Mouse (Mus musculus) heart, postnatal 0 days (tissue): ENCODE data around the gene Ttc9c. TPM values are rescaled to one million over a fixed set of nuclear protein-coding genes. Genes with fewer than 3 reads are reported as not detected.

Source experiments
- ATAC-seq: fragments of 200-750 bp; cut with Nextera tagmentation; 2 replicates; pipeline ENCODE4 v1.8.0; 2017; ENCODE audit warnings: low read depth, moderate number of reproducible peaks, moderate library complexity; ENCODE audit not compliant: insufficient read depth
- DNase-seq: peaks from one replicate; pipeline ENCODE4 v3.0.0-alpha.2; 2016; ENCODE audit warnings: low spot score
- H3K27ac ChIP-seq: fragments of 300-500 bp; sonication (generic); 2 replicates; pipeline ENCODE4 v1.5.1; 2014; ENCODE audit warnings: low read depth, mild to moderate bottlenecking
- H3K27me3 ChIP-seq: fragments of 300-500 bp; sonication (generic); 2 replicates; pipeline ENCODE4 v1.6.1; 2014; ENCODE audit warnings: low read length, mixed read lengths; ENCODE audit not compliant: control insufficient read depth, insufficient read depth
- H3K36me3 ChIP-seq: fragments of 300-500 bp; sonication (generic); replicated peaks from 2 replicates; pipeline ENCODE4 v1.6.1; 2014; ENCODE audit warnings: low read length, mixed read lengths; ENCODE audit not compliant: control insufficient read depth, insufficient read depth
- H3K4me1 ChIP-seq: fragments of 300-500 bp; sonication (generic); 2 replicates; pipeline ENCODE4 v1.6.1; 2014; ENCODE audit warnings: antibody characterized with exemption; ENCODE audit not compliant: control insufficient read depth, insufficient read depth
- H3K4me2 ChIP-seq: fragments of 300-500 bp; sonication (generic); 2 replicates; pipeline ENCODE4 v1.6.1; 2014; ENCODE audit warnings: low read depth, mild to moderate bottlenecking, low read length, moderate library complexity
- H3K4me3 ChIP-seq: fragments of 300-500 bp; sonication (generic); 2 replicates; pipeline ENCODE4 v1.5.1; 2014; ENCODE audit warnings: low read depth, low read length
- H3K9ac ChIP-seq: fragments of 300-500 bp; sonication (generic); replicated peaks from 2 replicates; pipeline ENCODE4 v1.6.1; 2014; ENCODE audit warnings: low read depth, low read length, mixed read lengths
- H3K9me3 ChIP-seq: fragments of 300-500 bp; sonication (generic); replicated peaks from 2 replicates; pipeline ENCODE4 v1.6.1; 2016; ENCODE audit warnings: low read length; ENCODE audit not compliant: control insufficient read depth
- CTCF ChIP-seq: IDR thresholded peaks from 2 replicates; pipeline ENCODE4 v1.5.1; 2016; ENCODE audit warnings: antibody characterized with exemption, control low read depth, low read depth
- EP300 ChIP-seq: IDR thresholded peaks from 2 replicates; pipeline ENCODE4 v1.6.1; 2016; ENCODE audit warnings: antibody characterized with exemption, low read depth
- WGBS: fragments of 180-500 bp; shearing (Covaris S2); extraction: QIAGEN DNeasy Blood & Tissue Kit; methylation state at CpG from one replicate; pipeline ENCODE4 v1.1.7; 2014; 5-methylcytosine and 5-hydroxymethylcytosine counted together
- polyA plus RNA-seq: library from polyadenylated mRNA; unstranded; fragments of >200 nt; fragmentation: Nextera tagmentation; extraction: Ambion mirVana; gene quantifications from 2 replicates; pipeline ENCODE4 v1.2.1, GENCODE M21; 2015
- total RNA-seq: library from RNA; depleted of rRNA; stranded (reverse); fragments of >200 nt; gene quantifications from 2 replicates; pipeline ENCODE4 v1.2.3, GENCODE M21; 2014; ENCODE audit warnings: low replicate concordance; rRNA removed

The Ttc9c gene
- 20.0 and 27.2 TPM in 2 replicates for total RNA-seq
- 21.1 and 21.4 TPM in 2 replicates for polyA plus RNA-seq

DNA sequence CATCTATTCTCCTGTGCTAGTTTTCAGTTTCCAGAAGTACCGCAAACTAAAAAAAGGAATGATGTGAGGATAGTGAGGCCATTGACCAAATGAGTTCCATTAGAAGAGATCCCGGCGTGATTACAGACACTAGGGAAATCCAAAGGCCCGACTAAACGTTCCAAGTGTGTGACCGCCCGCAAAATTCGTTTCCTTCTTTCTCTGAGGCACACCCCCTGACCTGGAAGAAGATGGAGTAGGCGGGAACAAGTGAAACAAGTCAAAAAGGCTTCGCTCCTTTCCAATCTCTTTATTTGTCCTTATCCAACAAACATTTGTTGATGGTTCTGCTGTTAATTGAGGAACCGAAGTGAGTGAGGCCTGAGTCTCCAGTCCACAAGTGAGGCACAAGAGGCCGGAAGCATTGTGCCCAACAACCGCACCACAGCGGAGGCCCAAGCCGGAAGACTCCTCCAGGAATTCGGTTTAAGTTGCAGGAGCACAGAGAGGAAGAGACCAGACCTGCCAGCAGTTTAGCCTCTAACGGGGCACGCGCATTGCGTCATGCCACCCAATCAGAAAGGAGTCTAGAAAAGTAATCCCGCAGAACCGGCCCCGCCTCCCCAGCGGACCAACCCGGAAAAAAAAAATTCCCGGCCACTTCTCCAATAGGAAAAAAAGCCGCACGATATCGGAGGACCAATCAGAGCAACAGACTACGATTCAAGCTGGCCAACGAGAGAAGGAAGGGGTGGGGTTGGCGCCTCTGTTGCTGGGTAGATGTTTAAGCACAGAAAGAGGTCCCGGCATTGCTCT, at the start of gene Ttc9c:
TSS of gene Ttc9c (minus strand) at position 533 of the 795 bp plus-strand sequence.
- Histone ChIP-seq H3K36me3 (peaks cover 37% of the 10 kb centered on the region), H3K9ac (peak within 1 kb of the TSS; percentile 97), H3K27me3 (no peaks in the 10 kb centered on the region), H3K4me3 (peak within 1 kb of the TSS; percentile 96), H3K27ac (peak within 1 kb of the TSS; percentile 99), H3K9me3 (no peaks in the 10 kb centered on the region), H3K4me2 (peak within 1 kb of the TSS; percentile 95), H3K4me1 (peaks cover 20% of the 10 kb centered on the region)
- ATAC-seq, result peak; percentile 87
- TF ChIP-seq EP300, result peak; percentile 86
- no peak for TF ChIP-seq CTCF
- under 1% methylated on average over 33 of the region's 33 CpGs for WGBS
- peak; percentile 99 for DNase-seq

GRCm38 (mm10) chr19:8864265-8864664, 45.1 kb upstream of the Ttc9c start:
- Histone ChIP-seq H3K4me3 (no peak overlapping the region), H3K4me2 (no peak overlapping the region), H3K9me3 (no peaks in the 10 kb centered on the region), H3K27ac (no peak overlapping the region), H3K9ac (no peak overlapping the region), H3K27me3 (no peaks in the 10 kb centered on the region), H3K4me1 (no peaks in the 10 kb centered on the region), H3K36me3 (no peaks in the 10 kb centered on the region)
- DNase-seq, result no peak
- no peak for TF ChIP-seq EP300
- no peak for TF ChIP-seq CTCF
- 71% methylated on average over 6 of the region's 6 CpGs for WGBS
- no peak for ATAC-seq

GRCm38 (mm10) chr19:8859018-8859417, 39.9 kb upstream of the Ttc9c start:
- Histone ChIP-seq H3K9ac (no peak overlapping the region), H3K36me3 (no peaks in the 10 kb centered on the region), H3K9me3 (no peaks in the 10 kb centered on the region), H3K27ac (no peak overlapping the region), H3K27me3 (no peaks in the 10 kb centered on the region), H3K4me2 (no peak overlapping the region), H3K4me3 (no peak overlapping the region), H3K4me1 (no peaks in the 10 kb centered on the region)
- 24% methylated on average over 1 of the region's 1 CpGs for WGBS
- TF ChIP-seq CTCF (peak; percentile 37), EP300 (no peak)
- ATAC-seq (no peak), DNase-seq (no peak)

DNA sequence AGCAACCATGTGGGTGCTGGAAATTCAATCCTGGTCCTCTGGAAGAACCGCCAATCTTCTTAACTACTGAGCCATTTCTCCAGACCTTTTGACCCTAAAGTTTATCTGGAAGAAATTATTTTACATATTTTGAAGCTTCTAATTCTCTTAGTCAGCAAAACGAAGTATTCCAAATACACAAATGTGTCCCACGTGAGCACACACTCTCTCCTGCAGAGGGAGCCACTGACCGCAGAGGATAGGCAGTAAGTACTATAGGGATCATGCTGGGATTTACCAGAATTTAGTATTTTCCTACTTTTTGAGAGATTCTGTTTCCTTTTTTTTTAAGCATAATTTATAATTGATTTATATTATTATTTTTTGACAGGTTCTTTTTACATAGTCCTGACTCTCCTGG, 38.6 kb upstream of the Ttc9c start:
- no peaks in the 10 kb centered on the region for H3K36me3 ChIP-seq
- H3K9ac ChIP-seq, result no peak overlapping the region
- H3K9me3 ChIP-seq, result no peaks in the 10 kb centered on the region
- no peak for TF ChIP-seq EP300
- TF ChIP-seq CTCF, result peak; percentile 61
- H3K4me1 ChIP-seq, result no peaks in the 10 kb centered on the region
- 42% methylated on average over 4 of the region's 4 CpGs for WGBS
- DNase-seq (no peak), ATAC-seq (no peak)
- no peak overlapping the region for H3K4me2 ChIP-seq
- no peak overlapping the region for H3K4me3 ChIP-seq
- H3K27me3 ChIP-seq, result no peaks in the 10 kb centered on the region
- no peak overlapping the region for H3K27ac ChIP-seq

DNA sequence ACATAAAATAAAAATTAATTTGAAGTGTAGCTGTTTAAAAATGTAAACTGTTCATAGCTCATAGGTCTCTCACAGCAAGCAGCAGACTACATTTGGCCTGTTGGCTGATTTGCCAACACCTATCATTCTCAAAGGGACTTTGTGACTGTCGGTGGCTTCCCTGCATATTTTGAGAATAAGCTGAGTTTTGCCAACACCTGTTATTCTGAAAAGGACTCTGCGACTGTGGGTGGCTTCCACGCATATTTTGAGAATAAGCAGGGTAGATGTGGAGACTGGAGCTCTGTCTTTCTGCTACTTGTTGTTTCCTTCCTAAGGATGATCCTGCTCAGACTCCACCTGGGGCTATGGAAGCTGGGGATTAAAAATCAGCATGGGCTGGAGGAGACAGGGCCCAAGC, 34.0 kb upstream of the Ttc9c start:
- 76% methylated on average over 3 of the region's 3 CpGs for WGBS
- Histone ChIP-seq H3K36me3 (peaks cover 6% of the 10 kb centered on the region; the same call in 1 of the 2 replicates), H3K4me3 (no peak overlapping the region), H3K4me1 (no peaks in the 10 kb centered on the region), H3K9me3 (no peaks in the 10 kb centered on the region), H3K4me2 (no peak overlapping the region), H3K27me3 (no peaks in the 10 kb centered on the region), H3K27ac (no peak overlapping the region), H3K9ac (no peak overlapping the region)
- ATAC-seq, result no peak
- TF ChIP-seq CTCF (no peak), EP300 (no peak)
- DNase-seq, result no peak
